Mouse (Mus musculus): ENCODE measurements at regions not wholly inside any gene's neighbourhood (a gene's known extent, or its start where the extent isn't known, plus 50 kb on each side); places are given as distances from the start of the nearest gene placed in this dataset.
A peak's percentile ranks its signal among the peaks of the same experiment; 100 is the strongest.

DNA sequence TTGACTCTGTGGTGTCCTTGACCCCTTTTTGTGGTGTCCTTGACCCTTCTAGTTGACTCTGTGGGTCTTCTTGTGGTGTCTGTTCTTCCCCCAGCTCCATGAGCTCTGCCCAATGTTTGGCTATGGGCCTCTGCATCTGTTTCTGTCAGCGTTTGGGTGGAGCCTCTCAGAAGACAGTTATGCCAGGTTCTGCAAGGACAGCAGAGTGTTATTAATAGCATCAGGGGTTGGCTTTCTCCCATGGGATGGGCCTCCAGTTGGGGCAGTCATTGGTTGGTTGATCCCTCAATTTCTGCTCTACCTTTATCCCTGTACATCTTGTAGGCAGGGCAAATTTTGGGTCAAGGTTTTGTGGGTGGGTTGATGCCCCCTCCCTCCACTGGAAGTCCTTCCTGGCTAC lies 138.8 kb downstream of the Tex29 start:
- DNase-seq (ENCODE audit: low spot score): no peak

DNA sequence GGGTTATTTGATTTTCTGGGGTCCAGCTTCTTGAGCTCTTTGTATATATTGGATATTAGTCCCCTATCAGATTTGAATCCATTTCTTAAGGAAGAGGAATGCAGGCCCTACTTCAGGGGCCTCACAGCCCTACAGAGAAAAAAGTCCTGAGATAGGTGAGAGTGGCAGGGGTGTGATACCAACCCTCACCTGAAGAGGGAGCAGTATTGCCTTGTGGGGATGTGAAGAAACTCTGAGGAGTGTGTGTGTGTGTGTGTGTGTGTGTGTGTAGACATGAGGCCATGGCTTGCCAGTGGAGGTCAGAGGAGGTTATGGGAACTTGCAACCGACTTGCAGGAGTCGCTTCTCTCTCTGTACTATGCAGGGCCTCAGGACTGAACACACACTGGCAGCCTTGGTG lies 141.2 kb downstream of the Tex29 start:
- DNase-seq (ENCODE audit: low spot score): no peak

GRCm38 (mm10) chr8:11990024-11990423 lies 149.8 kb downstream of the Tex29 start:
- no peak for DNase-seq (ENCODE audit: low spot score)

- DNase-seq (ENCODE audit: low spot score): peak; percentile 56
Measured at GRCm38 (mm10) chr8:11999736-12000458, 159.6 kb downstream of the Tex29 start.

DNA sequence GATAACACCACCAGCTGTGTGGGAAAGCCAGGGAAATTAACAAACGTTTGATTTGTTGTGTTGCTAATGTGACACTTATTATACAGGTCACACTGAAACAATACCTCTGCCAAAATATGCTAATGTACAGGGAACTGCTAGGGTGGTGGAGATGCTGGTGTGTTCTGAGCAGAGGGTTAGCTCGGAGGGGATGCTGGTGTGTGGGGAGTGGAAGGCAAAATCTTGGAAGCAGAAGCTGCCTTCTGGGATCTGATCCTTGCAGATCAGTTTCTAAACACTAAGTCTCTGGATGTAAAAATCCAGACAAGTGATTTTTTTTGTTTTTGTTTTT lies 160.2 kb downstream of the Tex29 start:
- DNase-seq (ENCODE audit: low spot score): no peak

GRCm38 (mm10) chr8:12004241-12004640 lies 164.0 kb downstream of the Tex29 start:
- no peak for DNase-seq (ENCODE audit: low spot score)

GRCm38 (mm10) chr8:12012769-12013168 lies 172.5 kb downstream of the Tex29 start:
- DNase-seq (ENCODE audit: low spot score): no peak

DNA sequence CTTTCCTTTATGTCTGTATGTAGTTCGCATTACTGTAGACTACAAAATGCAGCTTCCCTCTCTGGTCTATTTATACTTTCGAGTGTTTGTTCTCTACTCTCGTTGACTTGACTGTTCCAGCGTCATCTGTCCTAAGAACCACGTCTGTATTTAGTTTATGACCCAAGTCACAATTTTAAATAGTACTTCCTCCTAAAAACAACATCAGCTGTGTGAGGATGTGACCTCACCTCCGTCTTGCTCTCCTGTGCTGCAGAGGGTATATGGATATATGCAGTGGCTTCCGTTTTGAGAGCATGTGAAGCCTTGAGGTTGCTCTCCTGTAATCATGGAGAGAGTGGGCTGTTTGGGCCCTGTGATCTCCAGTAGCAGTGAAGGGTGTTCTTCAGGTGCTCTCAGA lies 177.5 kb downstream of the Tex29 start:
- DNase-seq (ENCODE audit: low spot score): no peak

DNA sequence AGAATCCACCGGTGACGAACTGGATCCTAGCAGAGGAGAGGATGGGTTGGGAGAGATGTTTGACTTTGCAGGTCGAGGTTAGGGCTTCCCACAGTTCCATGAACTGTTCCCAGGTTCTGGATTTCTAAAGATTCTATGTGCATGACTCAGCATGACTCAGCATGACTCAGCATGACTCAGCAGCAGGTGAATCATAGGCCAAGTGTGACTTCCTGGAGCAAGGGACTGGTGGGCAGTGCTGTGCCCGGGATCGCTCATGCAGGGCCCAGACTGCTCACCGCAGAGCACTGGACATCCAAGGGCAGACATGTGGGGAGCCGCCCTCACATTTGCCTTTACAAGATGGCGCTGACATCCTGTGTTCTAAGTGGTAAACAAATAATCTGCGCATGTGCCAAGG lies 179.0 kb downstream of the Tex29 start:
- DNase-seq (ENCODE audit: low spot score): no peak

DNA sequence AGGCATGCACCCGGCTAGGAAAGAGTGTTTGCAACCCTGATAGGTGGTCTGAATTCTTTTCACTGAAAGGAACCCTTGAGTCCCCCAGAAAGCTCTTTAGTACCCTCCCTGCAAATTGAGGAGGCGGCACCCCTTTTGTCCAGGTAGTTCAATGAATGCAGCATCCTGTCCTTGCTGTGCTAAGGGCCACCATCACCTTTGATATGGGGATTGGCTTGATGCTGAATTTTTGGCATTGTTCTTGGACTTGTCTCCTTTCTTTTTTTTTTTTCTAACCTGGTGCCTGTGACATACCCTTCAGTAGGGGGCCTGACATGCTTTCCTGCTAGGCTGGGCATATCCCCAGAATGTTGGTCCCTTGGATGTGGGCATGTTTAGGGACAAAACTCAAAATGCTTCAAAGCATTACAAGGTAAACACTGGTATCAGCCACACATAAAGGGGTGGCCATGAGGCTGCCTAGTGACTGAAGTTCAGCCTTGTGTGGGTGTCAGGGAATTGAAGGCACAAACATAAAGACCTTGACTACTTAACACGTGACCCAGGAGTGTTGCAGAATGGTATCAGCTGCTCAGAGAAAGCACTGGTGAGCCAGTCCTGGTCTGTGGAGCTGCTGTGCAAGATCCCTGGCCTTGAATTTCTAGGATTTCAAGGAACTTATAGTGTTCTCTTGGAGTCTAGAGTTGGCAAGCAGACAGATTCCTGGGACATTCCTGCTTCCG lies 183.6 kb downstream of the Tex29 start:
- DNase-seq (ENCODE audit: low spot score): no peak

DNA sequence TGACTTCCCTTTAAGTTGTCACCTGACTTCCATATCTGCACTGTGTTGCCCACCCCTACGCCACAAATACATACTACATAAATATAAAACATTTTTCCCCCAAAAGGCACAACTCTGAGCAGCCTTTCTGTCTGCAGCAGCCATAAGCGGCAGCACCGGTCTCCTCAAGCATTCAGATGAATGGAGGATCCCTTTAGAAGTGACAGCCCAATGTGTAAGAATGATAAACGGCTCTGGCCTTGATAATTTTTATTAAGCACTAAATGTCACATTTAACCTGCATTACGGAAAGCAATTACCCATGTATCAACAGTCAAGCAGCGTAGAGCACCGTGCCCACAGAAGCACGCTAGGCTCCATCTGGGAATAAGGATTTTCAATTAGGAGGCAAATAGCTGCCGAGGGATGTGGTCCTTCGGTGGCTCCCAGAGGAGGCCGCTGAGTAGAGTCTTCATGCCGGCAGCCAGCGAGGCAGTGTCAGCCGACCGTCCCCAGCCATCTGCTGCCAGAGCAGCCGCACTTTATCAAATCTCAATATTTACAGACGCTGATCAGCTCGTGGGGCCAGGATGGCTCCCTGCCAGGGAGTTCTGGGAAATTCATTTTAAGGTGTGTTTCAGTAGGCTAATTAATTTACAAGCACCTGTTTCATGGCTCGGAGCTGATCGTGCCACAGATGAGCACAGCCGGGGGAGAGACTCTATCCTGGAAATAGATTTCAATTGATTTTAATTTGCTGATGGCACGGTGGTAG lies 190.3 kb downstream of the Tex29 start:
- DNase-seq (ENCODE audit: low spot score): no peak

GRCm38 (mm10) chr8:12031796-12032195 lies 191.5 kb downstream of the Tex29 start:
- no peak for DNase-seq (ENCODE audit: low spot score)

DNA sequence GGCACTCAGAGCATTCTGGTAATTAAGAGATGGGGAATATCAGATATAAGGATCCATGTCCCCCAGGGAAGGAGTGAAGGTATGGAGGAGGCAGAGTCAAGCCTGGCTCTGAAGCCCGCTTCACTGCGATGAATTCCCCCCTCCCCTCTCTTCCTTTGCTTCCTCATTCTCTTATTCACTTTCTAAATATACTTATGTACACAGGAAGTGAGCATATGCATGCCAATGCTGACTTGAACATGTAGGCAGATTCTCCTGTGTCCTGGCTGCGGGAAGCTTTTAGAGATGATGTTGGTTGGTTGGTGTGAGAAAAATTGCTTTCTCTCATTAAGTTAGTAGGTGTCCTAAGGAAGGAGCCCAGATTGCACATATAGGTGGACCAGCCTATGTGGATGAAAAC lies 192.1 kb downstream of the Tex29 start:
- DNase-seq (ENCODE audit: low spot score): no peak

- DNase-seq (ENCODE audit: low spot score): no peak
Measured at GRCm38 (mm10) chr8:12036349-12036748, 196.1 kb downstream of the Tex29 start.

DNA sequence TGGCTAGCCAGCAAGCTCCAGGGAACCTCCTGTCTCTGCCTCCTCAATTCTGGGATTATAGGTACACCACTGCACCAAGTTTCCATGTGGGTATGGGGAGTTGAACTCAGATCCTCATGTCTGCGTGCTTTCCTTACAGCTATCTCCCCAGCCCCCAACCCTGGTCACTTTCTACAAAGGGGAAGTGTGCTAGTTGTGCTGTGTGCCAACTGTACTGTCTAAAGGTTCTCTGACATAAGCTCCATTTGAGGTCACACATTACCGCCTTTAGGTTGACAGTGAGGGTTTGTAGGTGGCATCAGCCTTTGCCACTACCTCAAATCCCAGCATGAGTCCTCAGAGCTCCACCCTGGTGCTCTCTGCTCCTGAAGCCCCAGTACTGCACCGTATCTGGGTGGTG lies 200.7 kb downstream of the Tex29 start:
- no peak for DNase-seq (ENCODE audit: low spot score)

DNA sequence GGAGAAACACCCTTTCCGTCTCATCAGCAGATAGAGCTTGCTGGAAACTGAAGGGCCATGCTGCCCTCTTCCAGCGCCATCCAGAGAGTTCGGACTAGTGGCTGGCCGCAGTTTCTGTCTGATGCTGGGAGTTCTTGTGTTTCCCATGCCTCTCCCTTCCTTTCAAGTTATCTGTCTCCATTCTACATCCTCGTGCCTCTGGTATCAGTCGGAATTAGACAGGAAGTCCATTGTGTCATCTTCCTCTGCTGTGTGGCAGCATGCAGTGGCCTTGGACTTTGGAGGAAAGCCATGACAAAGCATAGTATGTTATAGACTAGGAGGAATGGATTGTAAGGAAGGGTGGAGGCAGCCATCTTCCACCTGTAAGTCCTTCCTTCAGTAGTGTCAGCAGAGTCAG lies 201.4 kb downstream of the Tex29 start:
- DNase-seq (ENCODE audit: low spot score): no peak

GRCm38 (mm10) chr8:12050841-12051240 lies 210.6 kb downstream of the Tex29 start:
- no peak for DNase-seq (ENCODE audit: low spot score)

DNA sequence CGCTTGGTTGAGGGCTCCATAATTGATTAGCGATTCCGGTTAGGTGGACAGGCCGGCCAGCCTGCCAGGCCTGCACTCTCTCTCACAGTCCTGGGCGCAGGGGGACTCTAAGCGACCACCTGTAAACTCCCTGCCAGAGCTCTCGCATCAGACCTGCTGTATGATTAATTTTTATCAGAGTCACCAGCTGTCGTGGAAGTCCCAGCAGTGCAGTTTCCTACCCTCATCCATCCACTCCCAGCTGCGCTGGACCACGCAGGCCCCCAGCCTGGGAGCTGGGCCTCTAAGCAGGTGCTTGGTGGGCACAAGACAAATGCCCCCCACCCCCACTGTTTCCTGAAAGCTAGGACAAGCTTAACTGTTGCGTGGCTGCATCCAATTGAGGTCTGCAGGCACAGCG lies 211.1 kb downstream of the Tex29 start:
- no peak for DNase-seq (ENCODE audit: low spot score)

- peak; percentile 40 for DNase-seq (ENCODE audit: low spot score)
Measured at GRCm38 (mm10) chr8:12055931-12056330, 215.7 kb downstream of the Tex29 start.

- DNase-seq (ENCODE audit: low spot score): no peak
Measured at GRCm38 (mm10) chr8:12061237-12061636, 217.4 kb upstream of the A230072I06Rik start.

GRCm38 (mm10) chr8:12062710-12063109 lies 215.9 kb upstream of the A230072I06Rik start:
- DNase-seq (ENCODE audit: low spot score): no peak

DNA sequence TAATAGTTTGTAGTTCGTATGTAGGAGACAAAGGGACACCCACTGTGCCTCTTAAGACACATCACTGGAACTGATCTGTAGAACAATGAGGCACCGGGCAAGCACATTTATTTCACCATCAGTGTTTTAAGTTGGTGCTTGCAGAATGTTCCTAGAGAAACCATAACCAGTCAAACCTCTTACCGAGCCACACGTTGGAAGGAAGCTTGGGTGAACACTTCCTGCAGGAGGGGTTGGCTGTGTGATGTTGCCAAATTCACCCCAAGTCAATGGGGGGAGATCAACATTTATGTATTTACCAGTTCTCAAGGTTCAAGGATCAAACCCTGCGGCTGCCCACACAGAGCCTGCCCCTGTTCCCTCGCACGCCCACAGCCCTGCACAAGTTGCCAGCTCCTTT lies 214.0 kb upstream of the A230072I06Rik start:
- no peak for DNase-seq (ENCODE audit: low spot score)

DNA sequence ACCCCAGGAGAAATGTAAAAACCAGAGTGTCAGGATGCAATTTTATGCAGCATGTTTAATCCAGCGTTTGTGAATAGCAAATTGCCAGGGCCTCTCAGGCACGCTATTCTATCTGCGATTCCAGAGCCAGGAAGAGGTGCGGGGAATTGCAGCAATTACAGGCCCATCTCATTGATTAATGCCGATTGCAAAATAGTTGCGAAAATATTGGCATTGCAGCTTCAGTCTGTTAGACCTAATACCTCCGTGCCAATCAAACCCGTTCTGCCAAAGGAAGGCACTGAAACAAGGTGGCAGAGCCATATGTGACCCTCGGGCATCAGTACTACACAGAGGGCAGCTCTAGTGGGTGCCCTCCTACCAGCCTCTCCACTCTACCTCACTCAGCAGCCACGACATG lies 212.2 kb upstream of the A230072I06Rik start:
- no peak for DNase-seq (ENCODE audit: low spot score)

All from ovary, postnatal 36 days (tissue).